Mouse (Mus musculus) heart, postnatal 0 days (tissue): Measurements from ENCODE around the gene Sptlc2.

Experiments used
- CTCF ChIP-seq: IDR thresholded peaks from 2 replicates; pipeline ENCODE4 v1.5.1; 2016; ENCODE audit warnings: antibody characterized with exemption, control low read depth, low read depth
- EP300 ChIP-seq: IDR thresholded peaks from 2 replicates; pipeline ENCODE4 v1.6.1; 2016; ENCODE audit warnings: antibody characterized with exemption, low read depth

- TF ChIP-seq CTCF (no peak), EP300 (no peak)
These were observed 105.4 kb downstream of the Sptlc2 start for GRCm38 (mm10) chr12:87282743-87283142.
